Mouse (Mus musculus) layer of hippocampus, postnatal 14 days (tissue): ENCODE measurements around the gene Hpca. TPM values are rescaled to one million over a fixed set of nuclear protein-coding genes. Genes with fewer than 3 reads are reported as not detected.

Experiments used
- DNase-seq, 2 experiments: peaks; one replicate each; pipeline ENCODE4 v3.0.0; 2021 to 2022; ENCODE audit warnings: low spot score in 2 of 2, mixed read lengths in 1 of 2
- long read RNA-seq, 2 experiments: library from polyadenylated mRNA; stranded (forward); transcript quantifications; one replicate each; pipeline ENCODE4 v2.0.0; 2021
- total RNA-seq, 2 experiments: library from RNA; stranded (reverse); gene quantifications; 2 replicates each; pipeline ENCODE4 v1.2.3; 2021

The Hpca gene
- 1,000 to 10,000 TPM; 1,833 to 1,912 TPM for total RNA-seq
- long read RNA-seq, experiment 1, transcript Hpca-204 (6 exons, 1,847 nt), result minor isoform, 43 of 1,789 reads
- long read RNA-seq, experiment 1, transcript Hpca-201 (4 exons, 1,525 nt), result major isoform, 1,302 of 1,789 reads
- long read RNA-seq, experiment 1, transcript Hpca-202 (3 exons, 1,666 nt), result minor isoform, 129 of 1,789 reads
- long read RNA-seq, experiment 1, transcript Hpca-203 (4 exons, 1,568 nt), result minor isoform, 56 of 1,789 reads
- long read RNA-seq, experiment 1, partial matches to known transcripts, result 75 of 1,789 reads
- long read RNA-seq, experiment 1, other reads (novel, unspliced or antisense), result 162 of 1,789 reads
- long read RNA-seq, experiment 2, transcript Hpca-201 (4 exons, 1,525 nt), result major isoform, 1,632 of 2,300 reads
- long read RNA-seq, experiment 2, transcript Hpca-204 (6 exons, 1,847 nt), result minor isoform, 47 of 2,300 reads
- long read RNA-seq, experiment 2, transcript Hpca-203 (4 exons, 1,568 nt), result minor isoform, 46 of 2,300 reads
- long read RNA-seq, experiment 2, transcript Hpca-202 (3 exons, 1,666 nt), result minor isoform, 155 of 2,300 reads
- long read RNA-seq, experiment 2, partial matches to known transcripts, result 87 of 2,300 reads
- long read RNA-seq, experiment 2, other reads (novel, unspliced or antisense), result 293 of 2,300 reads

DNA sequence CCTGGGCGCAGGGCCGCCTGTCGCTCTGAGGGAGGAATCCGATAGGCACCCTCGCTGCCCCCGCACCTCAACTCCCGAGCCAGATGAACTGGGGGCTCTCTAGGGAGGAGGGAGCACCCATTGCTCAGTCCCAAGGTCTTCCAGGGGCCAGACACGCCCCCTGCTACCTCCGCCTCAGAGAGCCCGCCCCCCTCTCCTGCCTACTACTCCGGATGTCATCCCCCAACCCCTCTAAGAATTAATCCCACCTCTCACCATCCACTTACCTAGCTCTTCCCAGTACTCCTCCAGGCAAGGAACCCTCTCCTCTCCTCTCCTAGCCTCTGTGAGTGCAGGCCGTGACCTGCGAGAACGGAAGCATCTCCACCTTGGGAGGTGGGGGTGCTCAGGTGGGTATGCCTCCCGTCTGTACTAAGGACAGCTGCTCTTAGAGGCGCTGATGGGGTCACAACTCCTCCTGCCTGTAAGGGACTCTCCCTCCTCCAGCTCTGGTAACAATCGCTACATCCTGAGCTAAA is at the start of gene Hpca:
Gene Hpca, minus strand, starts transcription at position 468 of the 518 bp plus-strand sequence.
- peak in 1 of 2 experiments; percentile 12 for DNase-seq

- no peak for DNase-seq
These were observed 39.9 kb upstream of the Hpca start for GRCm38 (mm10) chr4:129161581-129162255.

- no peak for DNase-seq
These were observed 39.2 kb upstream of the Hpca start for GRCm38 (mm10) chr4:129161076-129161475.

DNA sequence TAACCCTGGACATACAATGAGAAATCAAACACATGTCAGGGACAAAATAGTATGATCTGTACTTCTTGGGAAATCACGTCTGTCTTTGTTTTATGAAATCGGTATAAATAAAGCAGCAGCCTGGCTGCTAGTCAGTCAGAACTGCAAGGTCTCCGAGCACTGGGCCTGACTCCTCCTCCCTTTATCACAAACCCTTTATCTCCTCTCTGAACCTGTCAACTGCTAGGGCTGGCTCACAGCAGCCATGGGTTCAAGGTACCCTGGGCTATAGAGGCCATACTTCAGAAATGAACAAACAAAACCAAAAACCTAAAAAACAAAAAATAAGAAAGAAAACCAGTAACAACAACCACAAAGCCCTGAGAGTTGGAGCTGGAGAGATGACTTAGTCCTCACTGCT is 36.7 kb upstream of the Hpca start:
- DNase-seq, result no peak

- no peak for DNase-seq
These were observed 35.7 kb upstream of the Hpca start for GRCm38 (mm10) chr4:129157541-129157940.

GRCm38 (mm10) chr4:129151276-129151811 is 29.5 kb upstream of the Hpca start:
- no peak for DNase-seq

GRCm38 (mm10) chr4:129149321-129149720 is 27.5 kb upstream of the Hpca start:
- DNase-seq, result no peak

DNA sequence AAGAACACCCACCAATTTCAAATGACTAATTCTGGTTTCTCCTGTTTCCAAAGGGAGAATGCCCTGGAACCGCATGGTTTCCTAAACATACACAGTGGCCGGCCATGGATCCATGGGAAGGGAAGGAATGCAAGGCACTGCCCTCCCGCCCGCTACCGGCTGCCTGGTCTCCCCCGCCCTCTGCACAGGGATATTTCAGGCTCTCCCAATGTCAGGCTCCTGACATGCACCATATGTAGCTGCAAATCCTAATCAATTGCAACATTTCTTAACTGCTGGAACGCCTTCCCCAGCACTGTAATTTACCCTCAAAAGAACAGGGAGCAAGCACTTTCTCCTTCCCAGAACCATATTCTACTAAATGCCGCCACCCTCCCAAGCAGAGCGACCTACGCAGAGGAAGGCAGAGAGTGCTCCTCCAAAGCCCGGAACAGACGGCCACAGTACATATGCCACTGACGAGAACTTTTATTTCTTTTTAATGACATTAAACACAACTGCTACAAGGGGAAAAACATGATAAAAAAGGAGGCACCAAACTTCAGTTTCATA is 25.8 kb upstream of the Hpca start:
- no peak for DNase-seq

GRCm38 (mm10) chr4:129146392-129146791 is 24.6 kb upstream of the Hpca start:
- no peak for DNase-seq

- DNase-seq, result no peak
These were observed 24.1 kb upstream of the Hpca start for GRCm38 (mm10) chr4:129145943-129146342.

- no peak for DNase-seq
These were observed 23.6 kb upstream of the Hpca start for GRCm38 (mm10) chr4:129145411-129145810.

DNA sequence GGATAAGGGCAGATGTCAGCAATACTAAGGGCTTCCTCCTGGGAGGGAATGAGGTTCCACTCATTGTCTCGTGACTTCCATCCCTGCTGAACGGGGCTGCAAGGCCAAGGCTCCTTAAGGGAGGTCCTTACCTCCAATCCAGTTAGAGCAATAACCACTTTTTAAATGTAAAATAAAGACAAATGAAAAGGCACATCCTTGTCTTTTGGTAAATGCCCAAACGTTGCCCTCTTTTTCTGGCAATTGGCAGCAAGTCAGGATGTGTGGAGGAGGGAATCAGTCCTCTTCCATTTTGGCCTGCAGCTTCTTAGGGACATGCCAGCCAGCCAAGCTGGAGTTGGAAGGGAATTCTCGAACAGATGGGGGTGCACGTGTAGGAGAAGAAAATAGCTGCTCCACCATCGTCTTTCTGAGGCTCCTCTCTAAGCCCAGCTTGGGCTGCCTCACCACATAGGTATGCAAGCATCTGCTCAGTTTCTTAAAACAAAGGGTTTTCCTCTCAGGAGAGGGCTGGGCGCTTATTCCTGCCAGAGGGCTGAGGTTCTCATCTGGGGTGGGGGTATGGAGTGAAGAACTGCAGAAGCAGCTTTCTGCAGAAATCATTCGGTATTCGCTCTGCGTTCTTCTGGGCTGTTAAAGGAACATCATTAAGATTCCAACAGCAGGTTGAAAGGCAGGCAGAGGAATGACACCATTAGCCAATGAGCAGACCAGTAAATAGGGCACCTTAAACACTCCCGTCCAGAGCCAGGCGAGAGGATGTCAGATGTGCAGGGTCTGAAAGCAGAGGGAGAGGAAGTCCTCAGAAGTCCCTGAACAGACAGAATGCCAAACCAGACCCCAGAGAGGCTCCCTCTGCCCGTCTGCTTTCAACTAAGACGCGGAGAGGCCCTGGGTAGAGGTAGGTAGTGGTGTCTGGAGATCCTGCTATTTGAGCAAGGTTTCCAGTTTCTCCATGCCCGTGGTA is 22.8 kb upstream of the Hpca start:
- peak in 1 of 2 experiments; percentile 89 for DNase-seq

DNA sequence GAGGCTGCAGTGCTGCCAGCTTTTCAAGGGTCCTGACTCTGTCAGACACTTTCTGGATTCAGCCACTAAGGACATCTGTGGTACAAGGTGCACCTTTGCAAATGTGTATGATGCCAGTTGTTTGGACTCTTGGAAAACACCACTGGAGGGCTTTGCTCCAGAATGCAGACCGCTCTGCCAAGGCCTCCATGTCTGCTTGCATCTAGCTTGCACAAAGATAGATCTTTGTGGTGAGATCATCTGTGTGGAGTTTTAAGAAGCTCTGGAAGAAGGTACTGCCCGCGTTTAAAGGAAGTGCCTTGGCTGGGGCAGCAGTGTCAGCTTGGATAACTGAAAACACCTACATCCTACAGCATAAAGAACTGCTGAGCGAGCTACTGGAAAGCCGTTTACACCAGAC is 21.7 kb upstream of the Hpca start:
- DNase-seq, result no peak

DNA sequence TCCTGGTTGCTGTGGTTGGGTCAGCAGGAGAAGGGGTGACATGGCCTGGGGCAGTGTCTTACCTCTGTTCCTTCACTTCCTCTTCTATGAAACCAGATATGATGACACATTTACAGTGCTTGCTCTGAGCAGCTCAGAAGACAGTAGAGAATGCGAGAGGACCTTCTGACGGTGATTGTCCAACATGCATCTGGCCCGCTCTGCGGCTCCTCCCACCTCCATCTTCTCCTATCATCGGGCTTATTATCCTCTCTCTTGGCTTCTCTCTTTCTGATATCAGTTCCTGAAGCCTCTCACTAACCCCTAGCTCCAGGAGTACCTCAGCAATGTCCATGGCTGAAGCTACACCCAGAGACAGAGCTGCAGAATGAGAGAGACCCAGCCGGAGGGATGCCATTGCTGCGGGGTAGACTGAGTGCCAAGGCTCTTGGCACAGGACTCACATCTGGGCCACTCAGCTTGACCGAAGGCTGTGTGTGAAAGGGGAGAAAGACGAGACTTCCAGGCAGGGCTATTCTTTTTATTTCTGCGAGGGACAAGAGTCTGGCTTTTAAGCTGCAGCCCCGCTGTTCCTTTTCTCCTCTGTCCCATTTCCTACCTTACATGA is 20.7 kb upstream of the Hpca start:
- DNase-seq, result no peak

DNA sequence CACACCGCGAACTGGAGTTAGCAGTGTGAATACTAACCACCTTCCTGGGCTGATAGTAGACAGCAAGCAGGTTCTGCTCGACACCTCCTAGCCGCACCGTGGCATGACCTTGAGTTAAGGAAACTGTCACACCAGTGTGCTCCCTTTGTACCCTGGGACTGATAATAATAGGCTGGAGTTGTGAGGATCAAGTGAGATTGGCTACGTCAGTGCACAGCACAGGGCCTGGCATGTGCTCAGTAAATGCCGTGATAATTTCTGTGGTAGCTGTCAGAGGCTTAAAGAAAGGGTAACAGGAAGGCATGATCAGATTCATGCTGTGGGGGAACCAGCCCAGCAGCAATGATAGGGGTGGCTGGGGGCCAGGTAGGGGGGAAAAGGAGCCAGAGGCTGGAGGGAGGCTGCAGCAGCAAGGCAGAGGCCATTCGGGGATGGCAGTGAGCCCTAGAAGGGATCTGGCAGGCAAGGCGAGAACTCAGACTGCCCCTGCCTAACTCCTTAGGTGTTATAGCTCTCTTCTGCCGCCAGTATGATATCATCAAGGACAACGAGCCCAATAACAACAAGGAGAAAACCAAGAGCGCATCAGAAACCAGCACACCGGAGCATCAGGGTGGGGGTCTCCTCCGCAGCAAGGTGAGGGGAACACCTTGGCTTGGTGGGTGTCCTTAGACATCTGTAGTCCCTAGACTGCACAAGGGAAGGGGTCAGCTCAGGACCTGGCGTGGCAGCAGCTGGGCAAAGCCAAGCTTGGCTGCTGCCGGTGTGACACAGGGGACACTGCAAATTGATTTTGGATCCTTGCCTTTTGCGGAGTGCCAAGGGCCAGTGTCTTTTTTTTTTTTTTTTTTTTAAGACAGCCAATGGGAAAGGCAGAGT is 20.0 kb upstream of the Hpca start:
- no peak for DNase-seq

GRCm38 (mm10) chr4:129140808-129141207 is 19.0 kb upstream of the Hpca start:
- no peak for DNase-seq

- DNase-seq, result no peak
These were observed 17.8 kb upstream of the Hpca start for GRCm38 (mm10) chr4:129139642-129140041.
